Mouse (Mus musculus) lung, embryonic 14.5 days (tissue): ENCODE measurements around the gene Cgnl1. TPM values are rescaled to one million over a fixed set of nuclear protein-coding genes. Genes with fewer than 3 reads are reported as not detected.

Experiments used
- ATAC-seq: fragments of 200-750 bp; cut with Nextera tagmentation; 2 replicates; pipeline ENCODE4 v1.8.0; 2017; ENCODE audit warnings: mild to moderate bottlenecking, moderate TSS enrichment, moderate library complexity; ENCODE audit not compliant: insufficient read depth
- DNase-seq: peaks from one replicate; pipeline ENCODE4 v3.0.0-alpha.2; 2015
- H3K27ac ChIP-seq: fragments of 300-500 bp; sonication (generic); 2 replicates; pipeline ENCODE4 v1.5.1; 2014; ENCODE audit warnings: low read depth, mild to moderate bottlenecking, moderate library complexity
- H3K27me3 ChIP-seq: fragments of 300-500 bp; sonication (generic); 2 replicates; pipeline ENCODE4 v1.6.1; 2014; ENCODE audit warnings: low read length, control low read depth; ENCODE audit not compliant: insufficient read depth
- H3K36me3 ChIP-seq: fragments of 300-500 bp; sonication (generic); 2 replicates; pipeline ENCODE4 v1.6.1; 2014; ENCODE audit warnings: control low read depth; ENCODE audit not compliant: insufficient read depth
- H3K4me1 ChIP-seq: fragments of 300-500 bp; sonication (generic); 2 replicates; pipeline ENCODE4 v1.6.1; 2014; ENCODE audit warnings: antibody characterized with exemption, control low read depth; ENCODE audit not compliant: insufficient read depth
- H3K4me2 ChIP-seq: fragments of 300-500 bp; sonication (generic); 2 replicates; pipeline ENCODE4 v1.6.1; 2014; ENCODE audit warnings: mild to moderate bottlenecking
- H3K4me3 ChIP-seq: fragments of 300-500 bp; sonication (generic); 2 replicates; pipeline ENCODE4 v1.5.1; 2014; ENCODE audit warnings: low read depth, low read length
- H3K9ac ChIP-seq: fragments of 300-500 bp; sonication (generic); 2 replicates; pipeline ENCODE4 v1.6.1; 2014
- H3K9me3 ChIP-seq: fragments of 300-500 bp; sonication (generic); 2 replicates; pipeline ENCODE4 v1.6.1; 2016; ENCODE audit warnings: low read depth, low read length, control low read depth
- CTCF ChIP-seq: IDR thresholded peaks from 2 replicates; pipeline ENCODE4 v1.5.1; 2016; ENCODE audit warnings: antibody characterized with exemption, low read depth
- WGBS: fragments of 180-500 bp; shearing (Covaris S2); extraction: QIAGEN DNeasy Blood & Tissue Kit; methylation state at CpG from one replicate; pipeline ENCODE4 v1.1.7; 2014; 5-methylcytosine and 5-hydroxymethylcytosine counted together
- polyA plus RNA-seq: library from polyadenylated mRNA; unstranded; fragments of >200 nt; fragmentation: Nextera tagmentation; extraction: Ambion mirVana; gene quantifications from 2 replicates; pipeline ENCODE4 v1.2.1, GENCODE M21; 2014

Gene Cgnl1
- polyA plus RNA-seq, 1 experiment from 2014 or later, result 19.3 TPM

DNA sequence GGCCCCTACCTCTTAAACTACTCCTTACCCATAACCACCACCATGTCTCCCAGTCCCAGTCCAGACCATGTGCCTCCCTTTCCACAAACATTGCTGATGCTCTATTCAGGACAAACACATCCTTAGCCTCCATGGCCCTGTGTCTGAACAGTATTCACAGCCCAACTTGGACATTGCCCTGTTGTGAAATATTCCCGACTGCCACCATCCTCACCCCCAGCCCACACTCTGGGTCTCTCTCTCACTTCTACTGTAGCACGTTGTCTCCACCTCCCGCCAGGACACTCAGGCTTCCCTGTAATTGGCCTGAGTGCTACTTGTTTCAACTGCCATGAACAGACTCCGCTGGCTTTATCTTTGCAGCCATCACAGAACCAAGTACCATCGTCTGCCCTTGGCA is 72.3 kb downstream of the Cgnl1 start:
- H3K27ac ChIP-seq, result no peak overlapping the region
- no peak for ATAC-seq
- no peak overlapping the region for H3K4me2 ChIP-seq
- no peak for DNase-seq
- H3K9me3 ChIP-seq, result no peaks in the 10 kb centered on the region
- no peaks in the 10 kb centered on the region for H3K36me3 ChIP-seq
- H3K4me1 ChIP-seq, result peaks cover 6% of the 10 kb centered on the region; the same call in 1 of the 2 replicates
- no peak for TF ChIP-seq CTCF
- H3K27me3 ChIP-seq, result no peaks in the 10 kb centered on the region
- H3K4me3 ChIP-seq, result no peak overlapping the region
- WGBS, result 85% methylated on average over 5 of the region's 5 CpGs
- no peak overlapping the region for H3K9ac ChIP-seq

DNA sequence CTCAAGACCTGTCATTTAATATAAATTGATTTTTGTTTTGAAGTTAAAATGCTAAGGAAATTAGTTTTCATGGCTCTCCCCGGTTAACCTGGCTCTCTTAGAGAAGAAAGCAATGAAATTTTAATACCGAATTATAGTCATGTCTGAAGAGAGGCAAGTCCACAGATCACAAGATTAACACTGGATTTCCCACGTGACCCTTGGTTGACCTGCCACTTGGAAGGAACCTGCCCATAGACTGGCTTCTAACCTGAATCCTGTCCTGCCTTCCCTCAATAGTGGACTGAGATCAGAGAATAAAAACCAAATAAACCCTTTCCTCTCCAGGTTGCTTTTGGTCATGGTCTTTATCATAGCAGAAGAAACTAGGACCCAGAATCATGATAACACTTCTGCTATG is 73.3 kb downstream of the Cgnl1 start:
- ATAC-seq (no peak), DNase-seq (no peak)
- WGBS, result 84% methylated on average over 3 of the region's 3 CpGs
- Histone ChIP-seq H3K4me1 (peaks cover 8% of the 10 kb centered on the region; the same call in 1 of the 2 replicates), H3K27me3 (no peaks in the 10 kb centered on the region), H3K4me3 (no peak overlapping the region), H3K36me3 (no peaks in the 10 kb centered on the region), H3K27ac (no peak overlapping the region), H3K9ac (no peak overlapping the region), H3K4me2 (no peak overlapping the region), H3K9me3 (no peaks in the 10 kb centered on the region)
- no peak for TF ChIP-seq CTCF

DNA sequence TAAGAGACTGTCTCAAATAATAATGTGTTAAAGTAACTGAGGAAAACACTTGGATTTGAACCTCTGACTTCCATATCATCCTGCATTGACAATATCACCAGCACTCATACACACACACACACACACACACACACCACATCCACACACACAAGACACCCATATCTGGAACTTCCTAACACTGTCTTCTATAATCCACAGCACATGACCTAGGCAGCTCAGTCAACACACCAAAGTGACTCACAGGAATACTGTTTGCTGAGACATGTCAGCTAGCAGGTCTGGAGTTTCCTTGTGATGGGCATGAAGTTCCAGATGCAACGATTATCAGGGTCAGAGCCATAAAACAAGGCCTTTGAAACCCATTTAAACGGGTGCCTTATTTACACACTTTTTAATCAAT is 74.2 kb downstream of the Cgnl1 start:
- WGBS, result 54% methylated on average over 2 of the region's 2 CpGs
- Histone ChIP-seq H3K4me3 (no peak overlapping the region), H3K27ac (no peak overlapping the region), H3K27me3 (no peaks in the 10 kb centered on the region), H3K9ac (no peak overlapping the region), H3K9me3 (no peaks in the 10 kb centered on the region), H3K36me3 (no peaks in the 10 kb centered on the region), H3K4me2 (no peak overlapping the region), H3K4me1 (peaks cover 8% of the 10 kb centered on the region; the same call in 1 of the 2 replicates)
- DNase-seq (no peak), ATAC-seq (no peak)
- no peak for TF ChIP-seq CTCF

DNA sequence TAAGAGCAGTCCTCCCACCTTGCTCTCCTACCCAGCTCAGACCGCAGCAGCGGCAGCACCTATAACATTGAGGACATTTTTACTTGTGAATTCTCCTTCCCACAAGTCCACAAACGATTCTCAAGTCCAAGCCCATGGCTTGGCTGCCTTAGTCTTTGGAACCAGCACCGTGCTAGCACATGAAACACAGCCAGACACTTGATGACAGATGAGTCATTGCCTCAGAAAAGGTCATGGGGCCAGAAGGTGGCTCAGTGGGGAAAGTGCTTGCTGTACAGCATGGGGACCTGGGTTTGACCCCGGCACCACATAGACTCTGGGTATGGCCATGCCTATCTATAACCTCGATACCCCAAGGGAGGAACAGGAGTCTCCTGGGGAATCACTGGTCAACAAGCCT is 74.6 kb downstream of the Cgnl1 start:
- Histone ChIP-seq H3K36me3 (no peaks in the 10 kb centered on the region), H3K9me3 (no peaks in the 10 kb centered on the region), H3K4me3 (no peak overlapping the region), H3K27ac (no peak overlapping the region), H3K9ac (no peak overlapping the region), H3K4me1 (peaks cover 8% of the 10 kb centered on the region; the same call in 1 of the 2 replicates), H3K4me2 (no peak overlapping the region), H3K27me3 (no peaks in the 10 kb centered on the region)
- TF ChIP-seq CTCF, result no peak
- ATAC-seq (no peak), DNase-seq (no peak)
- 66% methylated on average over 6 of the region's 6 CpGs for WGBS

DNA sequence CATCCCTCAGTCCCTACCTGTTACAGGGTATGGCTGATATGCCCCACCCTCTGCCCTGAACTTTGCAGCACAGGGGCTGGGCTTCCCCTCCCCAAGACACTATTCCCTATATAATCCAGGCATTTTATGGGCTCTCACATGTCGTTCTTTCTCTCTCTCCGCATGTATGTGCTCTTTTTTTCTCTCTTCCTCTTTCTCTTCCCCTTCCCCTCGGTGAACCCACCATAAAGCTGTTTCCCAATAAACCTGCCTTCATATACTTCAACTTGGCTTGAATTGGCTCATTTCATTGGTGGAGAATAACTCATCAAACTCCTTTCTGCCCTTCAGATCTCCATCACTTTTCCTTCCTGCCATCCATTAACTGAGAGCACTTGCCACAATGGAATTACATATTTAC is 76.3 kb downstream of the Cgnl1 start:
- no peaks in the 10 kb centered on the region for H3K9me3 ChIP-seq
- no peak for DNase-seq
- H3K4me2 ChIP-seq, result no peak overlapping the region
- H3K4me3 ChIP-seq, result no peak overlapping the region
- no peak overlapping the region for H3K9ac ChIP-seq
- WGBS, result 76% methylated on average over 3 of the region's 3 CpGs
- H3K36me3 ChIP-seq, result no peaks in the 10 kb centered on the region
- H3K4me1 ChIP-seq, result peaks cover 8% of the 10 kb centered on the region; the same call in 1 of the 2 replicates
- H3K27me3 ChIP-seq, result no peaks in the 10 kb centered on the region
- no peak for ATAC-seq
- no peak for TF ChIP-seq CTCF
- H3K27ac ChIP-seq, result no peak overlapping the region

DNA sequence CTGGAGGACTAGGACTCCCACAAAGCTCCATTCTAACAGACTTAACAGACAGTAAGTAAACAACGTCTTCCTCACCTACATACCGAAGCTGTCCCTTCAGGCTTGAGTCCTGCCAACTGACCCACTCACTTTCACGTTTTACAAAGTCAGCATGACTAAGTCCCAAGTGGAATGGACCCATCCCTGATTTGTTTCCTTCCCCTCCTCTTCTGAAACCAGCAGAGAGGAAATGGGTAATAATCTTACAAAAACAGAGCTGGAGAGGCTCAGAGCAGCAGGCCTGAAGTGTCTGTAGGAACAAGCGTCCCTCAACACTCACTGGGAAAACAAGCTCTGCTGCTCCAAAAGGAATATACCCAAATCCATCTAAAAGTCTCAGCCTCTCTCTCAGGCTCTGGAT is 77.2 kb downstream of the Cgnl1 start:
- no peak overlapping the region for H3K4me3 ChIP-seq
- H3K36me3 ChIP-seq, result no peaks in the 10 kb centered on the region
- H3K27ac ChIP-seq, result no peak overlapping the region
- no peaks in the 10 kb centered on the region for H3K9me3 ChIP-seq
- H3K9ac ChIP-seq, result no peak overlapping the region
- 12% methylated on average over 4 of the region's 4 CpGs for WGBS
- H3K4me2 ChIP-seq, result no peak overlapping the region
- H3K27me3 ChIP-seq, result no peaks in the 10 kb centered on the region
- no peak for TF ChIP-seq CTCF
- ATAC-seq (no peak), DNase-seq (no peak)
- peaks cover 8% of the 10 kb centered on the region; the same call in 1 of the 2 replicates for H3K4me1 ChIP-seq

DNA sequence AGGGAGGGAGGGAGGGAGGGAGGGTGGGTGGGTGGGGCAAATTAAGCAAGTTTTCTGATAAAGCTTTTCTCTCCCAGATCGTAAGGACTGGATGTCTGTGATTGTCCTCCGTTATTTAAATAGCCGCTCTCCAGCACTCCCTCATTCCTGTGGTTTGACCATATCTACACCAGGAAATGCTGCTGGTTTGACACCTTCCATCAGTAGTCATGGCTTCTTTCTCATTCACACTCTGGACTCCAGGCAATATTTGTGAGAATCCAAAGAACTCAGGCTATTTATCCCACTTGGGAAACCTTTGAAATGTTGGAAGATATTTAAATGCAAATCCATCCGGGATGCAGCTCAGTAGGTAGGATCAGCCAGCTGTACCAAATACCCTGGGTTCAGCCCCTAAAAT is 77.6 kb downstream of the Cgnl1 start:
- ATAC-seq (no peak), DNase-seq (no peak)
- WGBS, result 47% methylated on average over 4 of the region's 4 CpGs
- Histone ChIP-seq H3K4me1 (peaks cover 8% of the 10 kb centered on the region; the same call in 1 of the 2 replicates), H3K9ac (no peak overlapping the region), H3K9me3 (no peaks in the 10 kb centered on the region), H3K27me3 (no peaks in the 10 kb centered on the region), H3K4me2 (no peak overlapping the region), H3K4me3 (no peak overlapping the region), H3K36me3 (no peaks in the 10 kb centered on the region), H3K27ac (no peak overlapping the region)
- TF ChIP-seq CTCF, result no peak

- peaks cover 8% of the 10 kb centered on the region; the same call in 1 of the 2 replicates for H3K4me1 ChIP-seq
- TF ChIP-seq CTCF, result no peak
- no peak overlapping the region for H3K27ac ChIP-seq
- no peak for ATAC-seq
- H3K9ac ChIP-seq, result no peak overlapping the region
- DNase-seq, result no peak
- H3K36me3 ChIP-seq, result no peaks in the 10 kb centered on the region
- no peak overlapping the region for H3K4me3 ChIP-seq
- H3K4me2 ChIP-seq, result no peak overlapping the region
- H3K9me3 ChIP-seq, result no peaks in the 10 kb centered on the region
- 90% methylated on average over 7 of the region's 7 CpGs for whole genome bisulfite sequencing
- H3K27me3 ChIP-seq, result no peaks in the 10 kb centered on the region
These were observed 79.2 kb downstream of the Cgnl1 start for GRCm38 (mm10) chr9:71692165-71692564.
